ENCODE assay signal across 9 mouse cellular contexts in the genomic region with DNA sequence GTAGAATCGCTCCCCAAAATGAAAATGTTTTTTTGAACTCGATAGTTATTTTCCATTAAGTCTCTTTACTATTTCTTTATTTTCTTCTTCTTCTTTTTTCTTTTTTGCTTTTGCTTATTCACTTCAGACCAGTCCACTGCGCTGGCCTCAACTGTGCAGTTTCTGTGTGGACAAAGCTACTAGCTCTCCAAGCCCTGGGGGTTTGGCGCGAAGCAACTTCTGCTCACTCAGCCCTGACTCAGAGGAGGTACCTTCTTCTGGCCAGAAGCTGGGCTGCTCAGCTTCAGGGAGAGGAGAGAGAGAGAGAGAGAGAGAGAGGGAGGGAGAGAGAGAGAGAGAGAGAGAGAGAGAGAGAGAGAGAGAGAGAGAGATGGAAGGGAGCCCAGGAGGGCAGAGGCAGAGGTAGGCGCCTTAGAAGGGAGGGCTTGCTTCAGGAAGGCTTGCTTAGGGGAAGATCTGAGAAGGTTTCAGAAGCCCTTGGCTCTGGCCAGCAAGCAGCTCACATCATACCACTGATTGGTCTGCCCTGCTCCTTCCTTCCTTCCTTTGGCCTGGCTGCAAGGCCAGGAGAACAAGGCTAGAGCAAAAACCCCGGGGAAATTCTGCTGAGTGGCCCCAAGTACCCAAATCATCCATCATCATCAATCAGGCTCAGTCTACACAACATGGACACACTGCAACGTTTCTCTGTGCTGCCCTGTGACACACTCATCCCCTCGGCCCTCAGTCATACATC.
DNase-seq lines count a peak whose midpoint lies in the region; ATAC-seq lines count a peak whose summit lies in the region.
"Had no signal": no experiment of that assay in that cellular context is flagged by ENCODE, and none has a peak within 500 bp of the region (broad histone marks: within the 10 kb centered on the region; RNA-seq: fewer than 3 reads in every experiment).

No protein-coding gene starts in this region.

- H3K4me3 ChIP-seq in lung, embryonic 16.5 days (ENCODE audit: low read length): no peak overlapping the region
- no peak overlapping the region for H3K4me3 ChIP-seq in forebrain, embryonic 13.5 days
- H3K4me3 ChIP-seq in hindbrain, embryonic 15.5 days: no peak overlapping the region
- H3K4me3 ChIP-seq: lung, embryonic 15.5 days had no signal

- H3K27me3 ChIP-seq in lung, embryonic 16.5 days (ENCODE audit: control insufficient read depth, insufficient read depth, low read depth, low read length): no peaks in the 10 kb centered on the region
- H3K27me3 ChIP-seq in forebrain, embryonic 13.5 days: no peaks in the 10 kb centered on the region
- H3K27me3 ChIP-seq in hindbrain, embryonic 15.5 days: no peaks in the 10 kb centered on the region
- H3K27me3 ChIP-seq: lung, embryonic 15.5 days had no signal

- peak overlapping the region; percentile 57 for H3K9ac ChIP-seq in lung, embryonic 16.5 days (ENCODE audit: low read length)
- H3K9ac ChIP-seq in forebrain, embryonic 13.5 days: peak overlapping the region; percentile 46; the same call in 1 of the 2 replicates
- H3K9ac ChIP-seq in hindbrain, embryonic 15.5 days: no peak overlapping the region

- no peaks in the 10 kb centered on the region for H3K9me3 ChIP-seq in lung, embryonic 16.5 days (ENCODE audit: control insufficient read depth, low read length)
- H3K9me3 ChIP-seq in forebrain, embryonic 13.5 days (replicated peaks): no peaks in the 10 kb centered on the region
- no peaks in the 10 kb centered on the region for H3K9me3 ChIP-seq in hindbrain, embryonic 15.5 days
- H3K9me3 ChIP-seq: lung, embryonic 15.5 days had no signal

- no peak overlapping the region for H3K27ac ChIP-seq in lung, embryonic 16.5 days (ENCODE audit: low read length)
- no peak overlapping the region for H3K27ac ChIP-seq in forebrain, embryonic 13.5 days
- H3K27ac ChIP-seq in hindbrain, embryonic 15.5 days (replicated peaks): no peak overlapping the region
- H3K27ac ChIP-seq: lung, embryonic 15.5 days had no signal

- H3K4me2 ChIP-seq in lung, embryonic 16.5 days (ENCODE audit: low read depth, low read length): peak overlapping the region; percentile 40
- H3K4me2 ChIP-seq in forebrain, embryonic 13.5 days: peak overlapping the region; percentile 33; the same call in 1 of the 2 replicates
- peak overlapping the region; percentile 39 for H3K4me2 ChIP-seq in hindbrain, embryonic 15.5 days

- DNase-seq in lung, adult 18-20 months: no peak
- DNase-seq in skeletal muscle tissue, adult 2 months (ENCODE audit: low read depth, low spot score): peak; percentile 22
- DNase-seq in layer of hippocampus, adult 9-11 months: no peak
- no peak for DNase-seq in spleen, postnatal 10 days (ENCODE audit: low spot score in 2 of 2)
- no peak for DNase-seq in adrenal gland, postnatal 4 days (ENCODE audit: low spot score in 2 of 2)

- 51% methylated on average over 9 of the region's 9 CpGs for WGBS in lung, embryonic 16.5 days
- 85% methylated on average over 9 of the region's 9 CpGs for WGBS in forebrain, embryonic 13.5 days
- WGBS in hindbrain, embryonic 15.5 days: 62% methylated on average over 9 of the region's 9 CpGs

- peaks cover 4% of the 10 kb centered on the region for H3K4me1 ChIP-seq in lung, embryonic 16.5 days (replicated peaks; ENCODE audit: control insufficient read depth, insufficient read depth, low read length)
- H3K4me1 ChIP-seq in forebrain, embryonic 13.5 days: peaks cover 17% of the 10 kb centered on the region
- H3K4me1 ChIP-seq in hindbrain, embryonic 15.5 days (replicated peaks): peaks cover 6% of the 10 kb centered on the region

- H3K36me3 ChIP-seq in lung, embryonic 16.5 days (ENCODE audit: control insufficient read depth, insufficient read depth, low read length): no peaks in the 10 kb centered on the region
- H3K36me3 ChIP-seq in forebrain, embryonic 13.5 days (ENCODE audit: poor library complexity, severe bottlenecking): no peaks in the 10 kb centered on the region
- H3K36me3 ChIP-seq in hindbrain, embryonic 15.5 days: no peaks in the 10 kb centered on the region
- H3K36me3 ChIP-seq: lung, embryonic 15.5 days had no signal

- ATAC-seq in lung, embryonic 16.5 days (ENCODE audit: low read depth): no peak
- no peak for ATAC-seq in forebrain, embryonic 13.5 days
- no peak for ATAC-seq in hindbrain, embryonic 15.5 days (ENCODE audit: low FRiP score, low read depth)
